Mouse (Mus musculus) forebrain, embryonic 15.5 days (tissue): ENCODE measurements around the gene Rhpn2. TPM values are rescaled to one million over a fixed set of nuclear protein-coding genes. Genes with fewer than 3 reads are reported as not detected.
A peak's percentile ranks its signal among the peaks of the same experiment; 100 is the strongest.

Experiments used
- ATAC-seq: fragments of 200-750 bp; cut with Nextera tagmentation; replicated peaks from 2 replicates; pipeline ENCODE4 v1.8.0; 2017; ENCODE audit warnings: mild to moderate bottlenecking, moderate TSS enrichment, moderate library complexity
- H3K27ac ChIP-seq: fragments of 300-500 bp; sonication (generic); replicated peaks from 2 replicates; pipeline ENCODE4 v1.5.1; 2015; ENCODE audit warnings: mild to moderate bottlenecking, inconsistent platforms
- H3K27me3 ChIP-seq: fragments of 300-500 bp; sonication (generic); 2 replicates; pipeline ENCODE4 v1.6.1; 2015; ENCODE audit warnings: inconsistent platforms
- H3K36me3 ChIP-seq: fragments of 300-500 bp; sonication (generic); 2 replicates; pipeline ENCODE4 v1.6.1; 2015; ENCODE audit warnings: mild to moderate bottlenecking, inconsistent platforms
- H3K4me1 ChIP-seq: fragments of 300-500 bp; sonication (generic); 2 replicates; pipeline ENCODE4 v1.6.1; 2015; ENCODE audit warnings: inconsistent platforms
- H3K4me2 ChIP-seq: fragments of 300-500 bp; sonication (generic); replicated peaks from 2 replicates; pipeline ENCODE4 v1.6.1; 2015; ENCODE audit warnings: mild to moderate bottlenecking, inconsistent platforms
- H3K4me3 ChIP-seq: fragments of 300-500 bp; sonication (generic); 2 replicates; pipeline ENCODE4 v1.5.1; 2015; ENCODE audit warnings: mild to moderate bottlenecking, inconsistent platforms
- H3K9ac ChIP-seq: fragments of 300-500 bp; sonication (generic); replicated peaks from 2 replicates; pipeline ENCODE4 v1.6.1; 2015; ENCODE audit warnings: mild to moderate bottlenecking, inconsistent platforms
- H3K9me3 ChIP-seq: fragments of 300-500 bp; sonication (generic); 2 replicates; pipeline ENCODE4 v1.6.1; 2016; ENCODE audit warnings: inconsistent platforms
- WGBS: fragments of 180-500 bp; shearing (Covaris S2); methylation state at CpG from one replicate; pipeline ENCODE4 v1.1.7; 2015; ENCODE audit warnings: mixed read lengths; 5-methylcytosine and 5-hydroxymethylcytosine counted together
- polyA plus RNA-seq: library from polyadenylated mRNA; unstranded; fragments of >200 nt; fragmentation: Nextera tagmentation; extraction: Ambion mirVana; gene quantifications from 2 replicates; pipeline ENCODE4 v1.2.1, GENCODE M21; 2015

Gene Rhpn2
- polyA plus RNA-seq, 1 experiment from 2014 or later = 1.3 TPM

- H3K4me3 ChIP-seq = no peak overlapping the region
- no peaks in the 10 kb centered on the region for H3K36me3 ChIP-seq
- no peak overlapping the region for H3K4me2 ChIP-seq
- no peak overlapping the region for H3K27ac ChIP-seq
- no peaks in the 10 kb centered on the region for H3K27me3 ChIP-seq
- H3K9me3 ChIP-seq = no peaks in the 10 kb centered on the region
- no peak overlapping the region for H3K9ac ChIP-seq
- WGBS = 48% methylated on average over 16 of the region's 16 CpGs
- H3K4me1 ChIP-seq = no peaks in the 10 kb centered on the region
- no peak for ATAC-seq
Observed at GRCm38 (mm10) chr7:35379492-35380119, 45.6 kb downstream of the Rhpn2 start.

- 84% methylated on average over 8 of the region's 8 CpGs for WGBS
- no peaks in the 10 kb centered on the region for H3K4me1 ChIP-seq
- no peaks in the 10 kb centered on the region for H3K36me3 ChIP-seq
- no peak overlapping the region for H3K9ac ChIP-seq
- no peaks in the 10 kb centered on the region for H3K27me3 ChIP-seq
- H3K4me2 ChIP-seq = no peak overlapping the region
- H3K4me3 ChIP-seq = no peak overlapping the region
- H3K9me3 ChIP-seq = no peaks in the 10 kb centered on the region
- no peak overlapping the region for H3K27ac ChIP-seq
- no peak for ATAC-seq
Observed at GRCm38 (mm10) chr7:35380351-35380750, 46.4 kb downstream of the Rhpn2 start.

GRCm38 (mm10) chr7:35381861-35382260 lies 47.9 kb downstream of the Rhpn2 start:
- Histone ChIP-seq H3K9me3 (no peaks in the 10 kb centered on the region), H3K9ac (no peak overlapping the region), H3K4me2 (no peak overlapping the region), H3K4me1 (no peaks in the 10 kb centered on the region), H3K27ac (no peak overlapping the region), H3K27me3 (no peaks in the 10 kb centered on the region), H3K36me3 (no peaks in the 10 kb centered on the region), H3K4me3 (no peak overlapping the region)
- 49% methylated on average over 16 of the region's 16 CpGs for WGBS
- ATAC-seq = no peak

- no peaks in the 10 kb centered on the region for H3K27me3 ChIP-seq
- no peak overlapping the region for H3K4me3 ChIP-seq
- WGBS = 37% methylated on average over 2 of the region's 2 CpGs
- H3K9ac ChIP-seq = no peak overlapping the region
- H3K27ac ChIP-seq = no peak overlapping the region
- no peaks in the 10 kb centered on the region for H3K4me1 ChIP-seq
- no peak overlapping the region for H3K4me2 ChIP-seq
- no peaks in the 10 kb centered on the region for H3K9me3 ChIP-seq
- no peaks in the 10 kb centered on the region for H3K36me3 ChIP-seq
- ATAC-seq = no peak
Observed at GRCm38 (mm10) chr7:35382706-35383353, 48.9 kb downstream of the Rhpn2 start.

- Histone ChIP-seq H3K36me3 (no peaks in the 10 kb centered on the region), H3K9ac (no peak overlapping the region), H3K9me3 (no peaks in the 10 kb centered on the region), H3K27ac (no peak overlapping the region), H3K4me2 (no peak overlapping the region), H3K4me1 (no peaks in the 10 kb centered on the region), H3K4me3 (no peak overlapping the region), H3K27me3 (no peaks in the 10 kb centered on the region)
- no peak for ATAC-seq
- WGBS = 64% methylated on average over 6 of the region's 6 CpGs
Observed at GRCm38 (mm10) chr7:35386525-35386952, 52.6 kb downstream of the Rhpn2 start.

- Histone ChIP-seq H3K27me3 (no peaks in the 10 kb centered on the region), H3K36me3 (peaks cover 3% of the 10 kb centered on the region; the same call in 1 of the 2 replicates), H3K4me1 (no peaks in the 10 kb centered on the region), H3K9ac (no peak overlapping the region), H3K4me2 (no peak overlapping the region), H3K9me3 (no peaks in the 10 kb centered on the region), H3K4me3 (no peak overlapping the region), H3K27ac (no peak overlapping the region)
- ATAC-seq = no peak
- 78% methylated on average over 6 of the region's 6 CpGs for WGBS
Observed at GRCm38 (mm10) chr7:35388694-35389093, 54.7 kb downstream of the Rhpn2 start.

- no peak overlapping the region for H3K27ac ChIP-seq
- H3K9me3 ChIP-seq = no peaks in the 10 kb centered on the region
- WGBS = 64% methylated on average over 5 of the region's 5 CpGs
- no peak for ATAC-seq
- H3K4me1 ChIP-seq = peaks cover 20% of the 10 kb centered on the region
- H3K9ac ChIP-seq = no peak overlapping the region
- H3K36me3 ChIP-seq = peaks cover 8% of the 10 kb centered on the region; the same call in 1 of the 2 replicates
- H3K4me3 ChIP-seq = no peak overlapping the region
- H3K4me2 ChIP-seq = no peak overlapping the region
- H3K27me3 ChIP-seq = no peaks in the 10 kb centered on the region
Observed at GRCm38 (mm10) chr7:35392935-35393334, 59.0 kb downstream of the Rhpn2 start.

- ATAC-seq = peak; percentile 7; the same call in 1 of the 2 replicates
Observed at GRCm38 (mm10) chr7:35395734-35396456, 61.9 kb downstream of the Rhpn2 start.

GRCm38 (mm10) chr7:35396542-35397168 lies 62.7 kb downstream of the Rhpn2 start, which contains the start of the genes Faap24 and Cep89:
TSS of gene Faap24 (minus strand) at chr7:35396836.
TSS of gene Cep89 (plus strand) at chr7:35397035.
- Histone ChIP-seq H3K36me3 (peaks cover 27% of the 10 kb centered on the region), H3K27ac (peak within 1 kb of the TSS; percentile 49)
- WGBS = under 1% methylated on average over 28 of the region's 28 CpGs

More at GRCm38 (mm10) chr7:35395734-35396456, 61.9 kb downstream of the Rhpn2 start:
- Histone ChIP-seq H3K4me1 (peaks cover 22% of the 10 kb centered on the region), H3K27me3 (no peaks in the 10 kb centered on the region), H3K9ac (peak overlapping the region; percentile 58), H3K27ac (no peak overlapping the region; the same call in 1 of the 2 replicates), H3K4me2 (peak overlapping the region; percentile 62), H3K4me3 (peak overlapping the region; percentile 70), H3K9me3 (no peaks in the 10 kb centered on the region), H3K36me3 (peaks cover 22% of the 10 kb centered on the region)
- WGBS = 15% methylated on average over 17 of the region's 17 CpGs

GRCm38 (mm10) chr7:35401169-35401568 lies 67.2 kb downstream of the Rhpn2 start:
- Histone ChIP-seq H3K9me3 (no peaks in the 10 kb centered on the region), H3K4me3 (no peak overlapping the region), H3K36me3 (peaks cover 52% of the 10 kb centered on the region), H3K27me3 (no peaks in the 10 kb centered on the region), H3K27ac (no peak overlapping the region), H3K4me1 (peaks cover 11% of the 10 kb centered on the region), H3K9ac (no peak overlapping the region), H3K4me2 (no peak overlapping the region)
- WGBS = 94% methylated on average over 4 of the region's 4 CpGs
- ATAC-seq = no peak

More at GRCm38 (mm10) chr7:35396542-35397168, 62.7 kb downstream of the Rhpn2 start, which contains the start of the genes Faap24 and Cep89:
- peak within 1 kb of the TSS; percentile 78 for H3K4me2 ChIP-seq
- H3K9ac ChIP-seq = peak within 1 kb of the TSS; percentile 61
- peak within 1 kb of the TSS; percentile 70 for H3K4me3 ChIP-seq
- H3K27me3 ChIP-seq = no peaks in the 10 kb centered on the region
- H3K4me1 ChIP-seq = peaks cover 22% of the 10 kb centered on the region
- peak; percentile 99 for ATAC-seq
- H3K9me3 ChIP-seq = no peaks in the 10 kb centered on the region

GRCm38 (mm10) chr7:35415226-35415625 lies 81.3 kb downstream of the Rhpn2 start:
- 82% methylated on average over 5 of the region's 5 CpGs for WGBS
- H3K27me3 ChIP-seq = no peaks in the 10 kb centered on the region
- no peak for ATAC-seq
- no peaks in the 10 kb centered on the region for H3K4me1 ChIP-seq
- H3K4me3 ChIP-seq = no peak overlapping the region
- no peaks in the 10 kb centered on the region for H3K9me3 ChIP-seq
- H3K27ac ChIP-seq = no peak overlapping the region
- H3K4me2 ChIP-seq = no peak overlapping the region
- peaks cover 46% of the 10 kb centered on the region for H3K36me3 ChIP-seq
- no peak overlapping the region for H3K9ac ChIP-seq
